Mouse (Mus musculus) adrenal gland (tissue): ENCODE data around the gene E330034G19Rik.
"Not testable (repeated sequence)": the region's sequence is repeated elsewhere in the genome, so short reads cannot be mapped to it uniquely, and the experiment has no call there.

Source experiments
- intact Hi-C: fragments of 180-260 bp; cut with DNase I; formaldehyde crosslinking; loops from one replicate; pipeline ENCODE4 v1.15.1; 2025
- long read RNA-seq, 2 experiments: library from polyadenylated mRNA; unstranded; transcript quantifications; one replicate each; pipeline ENCODE4 v2.0.0; 2020; ENCODE audit warnings: borderline replicate concordance in 1 of 2; ENCODE audit not compliant: insufficient replicate concordance in 1 of 2

E330034G19Rik gene
- long read RNA-seq, experiment 1: 0 reads
- long read RNA-seq, experiment 2: 0 reads

- intact Hi-C loops: no loop called here
These were observed at the start of gene E330034G19Rik for GRCm38 (mm10) chr14:24292914-24293313. Gene E330034G19Rik (plus strand): TSS chr14:24293214.

GRCm38 (mm10) chr14:24244330-24245176 is 48.5 kb upstream of the E330034G19Rik start:
- intact Hi-C loops: loop anchor here (5.0 kb wide), 1 partner anchor 47 kb away; no protein-coding TSS in a partner anchor

- intact Hi-C loops: loop anchor here (5.0 kb wide), 1 partner anchor 48 kb away; no protein-coding TSS in a partner anchor
These were observed 47.6 kb upstream of the E330034G19Rik start, which contains the start of gene Dlg5 for GRCm38 (mm10) chr14:24245177-24246081. Gene Dlg5 (minus strand): TSS chr14:24245920.

GRCm38 (mm10) chr14:24249926-24250325 is 43.1 kb upstream of the E330034G19Rik start:
- intact Hi-C loops: loop anchor here (5.0 kb wide), 2 partner anchors 53 to 68 kb away; no protein-coding TSS in a partner anchor

GRCm38 (mm10) chr14:24251326-24251725 is 41.7 kb upstream of the E330034G19Rik start:
- intact Hi-C loops: loop anchor here (5.0 kb wide), 1 partner anchor 69 kb away; no protein-coding TSS in a partner anchor

GRCm38 (mm10) chr14:24253611-24254202 is 39.3 kb upstream of the E330034G19Rik start:
- intact Hi-C loops: loop anchor here (5.0 kb wide), 1 partner anchor 71 kb away; no protein-coding TSS in a partner anchor

GRCm38 (mm10) chr14:24255956-24256355 is 37.1 kb upstream of the E330034G19Rik start:
- intact Hi-C loops: no loop called here

GRCm38 (mm10) chr14:24260391-24260790 is 32.6 kb upstream of the E330034G19Rik start:
- intact Hi-C loops: no loop called here

- intact Hi-C loops: no loop called here
These were observed 30.6 kb upstream of the E330034G19Rik start for GRCm38 (mm10) chr14:24262382-24262781.

- intact Hi-C loops: no loop called here
These were observed 30.1 kb upstream of the E330034G19Rik start for GRCm38 (mm10) chr14:24262915-24263314.

GRCm38 (mm10) chr14:24269571-24269970 is 23.4 kb upstream of the E330034G19Rik start:
- intact Hi-C loops: no loop called here

GRCm38 (mm10) chr14:24273575-24273974 is 19.4 kb upstream of the E330034G19Rik start:
- intact Hi-C loops: loop anchor here (1.0 kb wide), 1 partner anchor 92 kb away; no protein-coding TSS in a partner anchor

GRCm38 (mm10) chr14:24275534-24275933 is 17.5 kb upstream of the E330034G19Rik start:
- intact Hi-C loops: loop anchor here (2.0 kb wide), 1 partner anchor 207 kb away; no protein-coding TSS in a partner anchor

GRCm38 (mm10) chr14:24281278-24281677 is 11.7 kb upstream of the E330034G19Rik start:
- intact Hi-C loops: no loop called here

GRCm38 (mm10) chr14:24282276-24282675 is 10.7 kb upstream of the E330034G19Rik start:
- intact Hi-C loops: no loop called here

GRCm38 (mm10) chr14:24286136-24286535 is 6.9 kb upstream of the E330034G19Rik start:
- intact Hi-C loops: no loop called here

GRCm38 (mm10) chr14:24290726-24291125 is 2.3 kb upstream of the E330034G19Rik start:
- intact Hi-C loops: no loop called here

- intact Hi-C loops: no loop called here
These were observed 617 bp downstream of the E330034G19Rik start for GRCm38 (mm10) chr14:24293631-24294030.

- intact Hi-C loops: not testable (repeated sequence)
These were observed 9.1 kb downstream of the E330034G19Rik start for GRCm38 (mm10) chr14:24302126-24302525.

- intact Hi-C loops: no loop called here
These were observed 13.7 kb downstream of the E330034G19Rik start for GRCm38 (mm10) chr14:24306667-24307066.

GRCm38 (mm10) chr14:24307146-24307545 is 14.1 kb downstream of the E330034G19Rik start:
- intact Hi-C loops: no loop called here
